Mouse (Mus musculus): Measurements from ENCODE around the gene Sel1l.

DNA sequence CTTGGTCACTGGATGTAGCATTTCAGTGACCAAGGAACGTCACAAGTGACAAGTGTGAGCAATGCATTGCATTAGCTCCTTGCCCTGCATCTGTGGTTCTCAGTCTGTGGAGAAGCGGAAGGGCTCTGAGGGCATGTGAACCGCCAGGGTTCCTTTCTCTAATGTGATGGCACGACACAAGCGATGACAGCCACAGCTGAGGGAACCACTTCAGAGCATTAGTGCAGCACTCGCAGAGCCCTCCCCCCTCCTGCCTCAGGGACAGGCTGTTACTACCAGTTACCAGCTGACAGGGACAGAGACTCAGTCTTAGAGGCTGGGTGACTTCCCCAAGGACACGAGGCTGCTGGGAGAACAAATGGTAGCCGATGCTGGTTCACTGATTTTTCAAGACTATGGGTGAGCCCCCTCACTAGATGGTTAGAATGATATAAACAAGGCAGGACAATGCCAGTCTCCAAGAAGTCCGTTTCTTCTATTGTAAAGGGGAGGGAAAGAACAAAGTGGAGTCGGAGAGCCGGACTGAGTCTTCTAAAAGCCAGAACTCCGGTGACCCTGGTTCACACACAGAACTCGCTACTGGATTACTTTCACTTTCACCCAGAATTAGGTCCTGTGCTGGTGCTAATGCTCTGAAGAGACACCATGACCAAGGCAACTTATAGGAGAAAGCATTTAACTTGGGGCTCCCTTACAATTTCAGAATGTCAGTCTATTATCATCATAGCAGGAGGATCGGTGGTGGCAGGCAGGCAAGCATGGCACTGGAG, 82.4 kb downstream of the Sel1l start:
- TF ChIP-seq CTCF (IDR thresholded peaks at IDR 0.05) (no peak), EP300 (IDR thresholded peaks at IDR 0.05; ENCODE audit: insufficient read depth, low read depth, low read length) (peak; percentile 80), POLR2A (IDR thresholded peaks at IDR 0.05; ENCODE audit: insufficient read depth, low read depth, low read length) (no peak)

Measured in heart, adult 2 months (tissue).